Mouse (Mus musculus): ENCODE measurements around the gene Cdc34. TPM values are rescaled to one million over a fixed set of nuclear protein-coding genes. Genes with fewer than 3 reads are reported as not detected.
A peak's percentile ranks its signal among the peaks of the same experiment; 100 is the strongest.

The Cdc34 gene
- polyA plus RNA-seq, 1 experiment from 2014 or later: 88.0 TPM

DNA sequence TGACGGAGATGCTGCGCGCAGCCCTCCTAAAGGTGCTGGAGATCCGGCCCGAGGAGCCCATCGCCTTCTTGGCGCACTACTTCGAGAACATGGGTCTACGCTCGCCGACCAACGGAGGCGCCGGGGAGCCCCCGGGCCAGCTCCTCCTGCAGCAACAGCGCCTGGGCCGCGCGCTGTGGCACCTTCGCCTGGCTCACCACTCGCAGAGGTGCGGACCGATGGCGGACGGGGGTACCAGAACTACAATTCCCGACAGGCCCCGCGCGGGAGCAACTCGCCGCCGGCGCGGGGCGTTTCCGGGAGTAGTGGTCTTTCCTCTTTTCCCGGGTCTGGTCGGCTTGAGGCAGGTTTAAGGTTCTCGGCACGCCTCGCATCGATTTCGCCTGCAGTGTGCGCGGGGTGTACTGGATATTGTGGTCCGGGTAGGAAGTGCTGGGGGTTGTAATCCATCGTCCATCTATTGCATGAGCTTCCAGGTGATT lies 12.4 kb upstream of the Cdc34 start:
- H3K4me2 ChIP-seq (replicated peaks; ENCODE audit: low read depth): peak overlapping the region; percentile 77
- no peaks in the 10 kb centered on the region for H3K27me3 ChIP-seq (replicated peaks; ENCODE audit: control insufficient read depth, insufficient read depth, low read length)
- WGBS: 0% methylated on average over 47 of the region's 47 CpGs
- H3K9ac ChIP-seq (ENCODE audit: low read depth, low read length): peak overlapping the region; percentile 59
- TF ChIP-seq CTCF (IDR thresholded peaks at IDR 0.05; ENCODE audit: low read depth): no peak
- H3K9me3 ChIP-seq (ENCODE audit: control insufficient read depth): no peaks in the 10 kb centered on the region
- peak overlapping the region; percentile 87 for H3K27ac ChIP-seq (ENCODE audit: low read depth, low read length)
- H3K4me3 ChIP-seq (ENCODE audit: low read depth, low read length): peak overlapping the region; percentile 98
- no peaks in the 10 kb centered on the region for H3K36me3 ChIP-seq (ENCODE audit: control insufficient read depth, insufficient read depth)
- ATAC-seq: peak; percentile 23
- peaks cover 7% of the 10 kb centered on the region; the same call in 1 of the 2 replicates for H3K4me1 ChIP-seq (replicated peaks; ENCODE audit: control insufficient read depth, insufficient read depth, low read length)

DNA sequence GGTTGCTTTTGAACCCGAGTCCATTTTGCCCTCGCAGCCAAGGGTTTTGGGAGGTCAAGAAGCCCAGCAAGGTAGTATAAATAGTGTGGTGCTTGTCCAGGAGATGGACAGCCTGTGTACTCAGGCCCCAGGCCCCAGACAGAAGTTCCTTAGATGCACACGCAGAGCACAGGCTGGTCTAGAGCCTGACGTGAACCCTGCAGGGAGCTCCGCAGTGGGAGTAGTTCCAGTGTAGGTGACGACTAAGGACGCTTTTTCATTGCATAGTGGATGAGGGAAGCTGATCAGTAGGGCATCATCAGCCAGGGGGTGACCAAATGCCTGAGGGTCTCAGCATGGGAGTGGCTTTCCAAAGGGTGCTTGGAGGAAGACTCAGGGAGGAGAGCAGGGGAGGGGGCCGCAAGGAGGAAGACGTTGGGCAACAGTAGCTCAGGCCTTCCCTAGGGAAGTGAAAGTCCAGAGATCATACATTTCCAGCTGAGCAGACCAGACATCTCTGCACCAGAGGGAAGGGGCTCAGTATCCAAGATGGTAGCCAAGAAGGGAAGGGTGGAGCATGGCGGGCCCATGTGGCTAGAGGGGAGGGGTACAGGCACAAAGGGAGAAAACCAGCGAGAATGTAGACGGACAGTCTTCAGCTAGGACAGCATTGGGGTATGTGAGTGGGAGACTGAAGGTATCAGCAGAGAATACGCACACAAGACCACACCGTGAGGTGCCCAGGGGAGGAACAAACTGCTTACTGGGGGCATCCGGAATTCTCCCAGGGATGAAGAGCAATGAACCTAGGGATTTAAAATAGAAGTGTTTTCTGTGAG lies 11.7 kb upstream of the Cdc34 start:
- Histone ChIP-seq H3K27me3 (replicated peaks; ENCODE audit: control insufficient read depth, insufficient read depth, low read length) (no peaks in the 10 kb centered on the region), H3K4me2 (replicated peaks; ENCODE audit: low read depth) (peak overlapping the region; percentile 77), H3K27ac (ENCODE audit: low read depth, low read length) (no peak overlapping the region), H3K9ac (ENCODE audit: low read depth, low read length) (peak overlapping the region; percentile 59), H3K4me1 (replicated peaks; ENCODE audit: control insufficient read depth, insufficient read depth, low read length) (peaks cover 7% of the 10 kb centered on the region; the same call in 1 of the 2 replicates), H3K4me3 (ENCODE audit: low read depth, low read length) (peak overlapping the region; percentile 98), H3K36me3 (ENCODE audit: control insufficient read depth, insufficient read depth) (no peaks in the 10 kb centered on the region), H3K9me3 (ENCODE audit: control insufficient read depth) (no peaks in the 10 kb centered on the region)
- no peak for TF ChIP-seq CTCF (IDR thresholded peaks at IDR 0.05; ENCODE audit: low read depth)
- 29% methylated on average over 15 of the region's 15 CpGs for WGBS
- peak; percentile 11 for ATAC-seq

DNA sequence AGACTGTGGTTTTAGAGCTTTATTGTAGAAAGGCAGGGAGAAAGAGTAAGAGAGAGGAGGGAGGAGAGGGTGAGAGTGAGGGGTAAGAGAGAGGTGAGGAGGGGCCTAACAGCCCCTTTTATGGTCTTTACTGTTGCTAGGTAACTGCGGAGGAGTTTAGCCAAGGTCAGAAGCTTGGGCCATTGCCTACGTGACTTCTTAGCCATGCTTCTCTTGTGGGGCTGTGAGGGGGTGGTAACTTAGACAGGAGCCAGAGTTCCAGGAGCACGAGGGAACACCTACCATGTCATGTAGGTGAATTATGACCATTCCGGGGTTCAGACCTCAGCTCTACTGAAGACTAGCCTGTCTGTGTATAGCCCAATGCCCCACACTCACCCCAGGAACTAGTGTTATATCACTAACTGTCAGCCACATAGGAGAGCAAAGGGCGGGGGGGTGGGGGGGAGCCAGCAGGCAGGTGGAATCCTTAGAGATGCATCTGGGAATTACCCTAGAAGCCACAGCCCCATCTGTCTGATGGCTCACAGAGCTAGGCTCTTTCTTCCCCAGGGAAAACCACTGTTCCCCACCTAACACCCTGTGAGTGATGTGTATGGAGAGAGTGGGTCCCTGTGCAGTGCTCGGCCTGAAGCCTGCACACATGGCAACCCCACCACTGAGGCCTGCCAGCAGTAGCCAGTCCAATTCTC lies 10.5 kb upstream of the Cdc34 start:
- peaks cover 7% of the 10 kb centered on the region; the same call in 1 of the 2 replicates for H3K4me1 ChIP-seq (replicated peaks; ENCODE audit: control insufficient read depth, insufficient read depth, low read length)
- no peaks in the 10 kb centered on the region for H3K9me3 ChIP-seq (ENCODE audit: control insufficient read depth)
- no peak overlapping the region for H3K9ac ChIP-seq (ENCODE audit: low read depth, low read length)
- no peak overlapping the region for H3K4me2 ChIP-seq (replicated peaks; ENCODE audit: low read depth)
- ATAC-seq: no peak
- TF ChIP-seq CTCF (IDR thresholded peaks at IDR 0.05; ENCODE audit: low read depth): no peak
- H3K27ac ChIP-seq (ENCODE audit: low read depth, low read length): no peak overlapping the region
- 48% methylated on average over 6 of the region's 6 CpGs for WGBS
- no peak overlapping the region for H3K4me3 ChIP-seq (ENCODE audit: low read depth, low read length)
- no peaks in the 10 kb centered on the region for H3K27me3 ChIP-seq (replicated peaks; ENCODE audit: control insufficient read depth, insufficient read depth, low read length)
- H3K36me3 ChIP-seq (ENCODE audit: control insufficient read depth, insufficient read depth): peaks cover 5% of the 10 kb centered on the region

DNA sequence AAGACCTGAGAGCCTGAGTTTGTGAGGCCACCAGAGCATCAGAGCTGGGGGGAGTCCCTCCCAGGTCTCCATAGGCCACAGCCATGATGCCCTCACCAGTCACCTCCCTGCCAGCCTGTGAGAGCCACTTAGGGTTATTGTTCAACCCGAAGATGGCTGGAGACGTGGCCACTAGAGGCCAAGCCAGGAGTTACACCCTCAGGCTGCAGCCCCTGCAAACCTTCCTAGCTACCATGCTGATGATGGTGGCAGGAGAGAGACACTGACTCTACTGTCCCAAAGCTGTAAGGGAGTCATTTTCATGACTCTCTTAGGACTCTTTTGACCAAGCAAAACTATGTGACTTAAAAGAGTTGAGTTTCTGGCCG lies 9.9 kb upstream of the Cdc34 start:
- no peak overlapping the region for H3K4me2 ChIP-seq (replicated peaks; ENCODE audit: low read depth)

DNA sequence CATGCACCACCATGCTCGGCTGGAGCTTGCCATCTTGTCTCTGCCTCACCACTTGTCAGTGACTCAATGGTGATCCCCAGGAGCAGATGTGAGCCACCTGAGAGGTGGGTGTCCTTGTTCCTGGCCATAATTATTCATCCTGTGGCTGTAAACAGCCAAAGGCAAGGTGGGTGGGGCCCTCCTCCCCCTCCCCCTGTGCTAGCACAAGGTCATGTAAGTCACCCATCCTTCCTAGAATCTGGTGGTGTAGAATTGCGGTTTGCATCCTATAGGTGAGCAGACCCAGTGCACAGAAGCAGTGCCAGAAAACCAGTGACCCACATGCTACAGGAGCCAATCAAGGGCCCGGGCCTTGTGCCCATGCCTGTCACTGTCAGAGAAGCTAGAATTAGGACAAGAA lies 8.9 kb upstream of the Cdc34 start:
- no peak overlapping the region for H3K4me2 ChIP-seq (replicated peaks; ENCODE audit: low read depth)
- H3K4me1 ChIP-seq (replicated peaks; ENCODE audit: control insufficient read depth, insufficient read depth, low read length): peaks cover 7% of the 10 kb centered on the region; the same call in 1 of the 2 replicates
- WGBS: 89% methylated on average over 3 of the region's 3 CpGs
- H3K9ac ChIP-seq (ENCODE audit: low read depth, low read length): no peak overlapping the region
- no peaks in the 10 kb centered on the region for H3K9me3 ChIP-seq (ENCODE audit: control insufficient read depth)
- no peak for TF ChIP-seq CTCF (IDR thresholded peaks at IDR 0.05; ENCODE audit: low read depth)
- H3K4me3 ChIP-seq (ENCODE audit: low read depth, low read length): no peak overlapping the region
- no peak overlapping the region for H3K27ac ChIP-seq (ENCODE audit: low read depth, low read length)
- H3K27me3 ChIP-seq (replicated peaks; ENCODE audit: control insufficient read depth, insufficient read depth, low read length): no peaks in the 10 kb centered on the region
- no peak for ATAC-seq
- peaks cover 5% of the 10 kb centered on the region for H3K36me3 ChIP-seq (ENCODE audit: control insufficient read depth, insufficient read depth)

More for the DNA sequence above, 9.9 kb upstream of the Cdc34 start:
- TF ChIP-seq CTCF (IDR thresholded peaks at IDR 0.05; ENCODE audit: low read depth): peak; percentile 28
- no peak overlapping the region for H3K9ac ChIP-seq (ENCODE audit: low read depth, low read length)
- no peak overlapping the region for H3K4me3 ChIP-seq (ENCODE audit: low read depth, low read length)
- WGBS: 47% methylated on average over 3 of the region's 3 CpGs
- no peak for ATAC-seq
- no peaks in the 10 kb centered on the region for H3K9me3 ChIP-seq (ENCODE audit: control insufficient read depth)
- peaks cover 5% of the 10 kb centered on the region for H3K36me3 ChIP-seq (ENCODE audit: control insufficient read depth, insufficient read depth)
- no peak overlapping the region for H3K27ac ChIP-seq (ENCODE audit: low read depth, low read length)
- H3K27me3 ChIP-seq (replicated peaks; ENCODE audit: control insufficient read depth, insufficient read depth, low read length): no peaks in the 10 kb centered on the region
- H3K4me1 ChIP-seq (replicated peaks; ENCODE audit: control insufficient read depth, insufficient read depth, low read length): peaks cover 7% of the 10 kb centered on the region; the same call in 1 of the 2 replicates

DNA sequence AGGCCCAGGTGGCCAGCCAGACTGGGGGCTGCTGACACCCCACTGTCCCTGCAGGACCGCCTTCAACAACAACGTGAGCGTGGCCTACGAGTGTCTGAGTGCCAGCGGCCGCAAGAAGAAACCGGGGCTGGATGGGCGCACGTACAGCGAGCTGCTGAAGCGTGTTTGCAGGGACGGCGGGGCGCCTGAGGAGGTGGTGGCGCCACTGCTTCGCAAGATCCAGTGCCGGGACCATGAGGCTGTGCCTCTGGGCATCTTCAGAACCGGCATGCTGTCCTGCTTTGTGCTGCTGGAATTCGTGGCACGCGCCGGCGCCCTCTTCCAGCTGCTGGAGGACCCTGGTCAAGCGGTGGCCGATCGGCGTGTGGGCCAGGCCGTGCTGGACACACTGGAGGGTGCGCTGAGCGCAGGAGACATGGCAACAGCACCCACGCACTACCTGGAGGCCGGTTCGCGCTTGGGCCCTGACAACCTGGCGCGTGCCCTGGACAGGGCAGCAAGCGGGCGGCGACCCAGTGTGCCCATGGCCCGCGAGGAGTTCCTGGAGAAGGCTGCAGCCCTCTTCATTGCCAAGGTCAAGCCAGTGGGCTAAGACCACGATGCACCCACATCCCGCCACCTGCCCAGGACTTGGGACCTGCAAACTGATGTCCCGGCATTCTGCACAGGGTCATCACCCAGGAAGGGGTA lies 6.5 kb upstream of the Cdc34 start:
- no peak overlapping the region for H3K9ac ChIP-seq (ENCODE audit: low read depth, low read length)
- no peak overlapping the region for H3K4me3 ChIP-seq (ENCODE audit: low read depth, low read length)
- H3K27me3 ChIP-seq (replicated peaks; ENCODE audit: control insufficient read depth, insufficient read depth, low read length): no peaks in the 10 kb centered on the region
- H3K36me3 ChIP-seq (ENCODE audit: control insufficient read depth, insufficient read depth): peaks cover 5% of the 10 kb centered on the region
- no peak for TF ChIP-seq CTCF (IDR thresholded peaks at IDR 0.05; ENCODE audit: low read depth)
- 0 out of 2 replicates have a peak, but pooled peaks cover under 1% of the 10 kb centered on the region for H3K4me1 ChIP-seq (replicated peaks; ENCODE audit: control insufficient read depth, insufficient read depth, low read length)
- no peak for ATAC-seq
- no peak overlapping the region for H3K27ac ChIP-seq (ENCODE audit: low read depth, low read length)
- WGBS: 69% methylated on average over 43 of the region's 44 CpGs
- no peak overlapping the region for H3K4me2 ChIP-seq (replicated peaks; ENCODE audit: low read depth)
- H3K9me3 ChIP-seq (ENCODE audit: control insufficient read depth): no peaks in the 10 kb centered on the region

All from intestine, postnatal 0 days (tissue).